Comparison of ENCODE assay signal across 14 mouse cellular contexts in genomic region chr11:118222351-118222885, GRCm38 (mm10). TPM values are rescaled to one million over a fixed set of nuclear protein-coding genes. Genes with fewer than 3 reads are reported as not detected.
DNase-seq lines count a peak whose midpoint lies in the region; ATAC-seq and TF ChIP-seq lines count a peak whose summit lies in the region.
"Had no signal": no experiment of that assay in that cellular context is flagged by ENCODE, and none has a peak within 500 bp of the region (broad histone marks: within the 10 kb centered on the region; RNA-seq: fewer than 3 reads in every experiment).

No protein-coding gene starts in this region.

- peaks cover 28% of the 10 kb centered on the region for H3K4me1 ChIP-seq in heart, embryonic 13.5 days
- peaks cover 3% of the 10 kb centered on the region; the same call in 1 of the 2 replicates for H3K4me1 ChIP-seq in kidney, embryonic 16.5 days (ENCODE audit: insufficient read depth, low read length)
- H3K4me1 ChIP-seq in bone marrow macrophage, adult 2 months (ENCODE audit: control insufficient read depth, insufficient read depth, low read length), result peaks cover 27% of the 10 kb centered on the region
- H3K4me1 ChIP-seq in midbrain, embryonic 14.5 days (ENCODE audit: control insufficient read depth, insufficient read depth, low read length), result 0 out of 2 replicates have a peak, but pooled peaks cover 5% of the 10 kb centered on the region

- no peak overlapping the region for H3K4me2 ChIP-seq in heart, embryonic 13.5 days
- no peak overlapping the region for H3K4me2 ChIP-seq in kidney, embryonic 16.5 days (replicated peaks; ENCODE audit: low read depth, low read length)
- H3K4me2 ChIP-seq in midbrain, embryonic 14.5 days (ENCODE audit: low read length), result no peak overlapping the region
- H3K4me2 ChIP-seq: lung, embryonic 15.5 days had no signal

- no peaks in the 10 kb centered on the region for H3K9me3 ChIP-seq in heart, embryonic 13.5 days
- no peaks in the 10 kb centered on the region for H3K9me3 ChIP-seq in kidney, embryonic 16.5 days (ENCODE audit: low read length)
- no peaks in the 10 kb centered on the region for H3K9me3 ChIP-seq in midbrain, embryonic 14.5 days (ENCODE audit: control insufficient read depth, low read length)
- H3K9me3 ChIP-seq: lung, embryonic 15.5 days; midbrain, embryonic 10.5 days had no signal

- 66% methylated on average over 6 of the region's 6 CpGs for WGBS in heart, embryonic 13.5 days
- WGBS in kidney, embryonic 16.5 days, result 65% methylated on average over 6 of the region's 6 CpGs
- WGBS in midbrain, embryonic 14.5 days, result 63% methylated on average over 6 of the region's 6 CpGs

- peak overlapping the region; percentile 62 for H3K27ac ChIP-seq in heart, embryonic 13.5 days (replicated peaks)
- peak overlapping the region; percentile 56 for H3K27ac ChIP-seq in kidney, embryonic 16.5 days (ENCODE audit: low read length)
- peak overlapping the region; percentile 54 for H3K27ac ChIP-seq in bone marrow macrophage, adult 2 months (ENCODE audit: insufficient read depth, low read depth, low read length)
- no peak overlapping the region for H3K27ac ChIP-seq in midbrain, embryonic 14.5 days (replicated peaks; ENCODE audit: low read depth, low read length)
- H3K27ac ChIP-seq: lung, embryonic 15.5 days; midbrain, embryonic 10.5 days had no signal

- H3K4me3 ChIP-seq in heart, embryonic 13.5 days, result no peak overlapping the region
- H3K4me3 ChIP-seq in kidney, embryonic 16.5 days (ENCODE audit: low read length), result no peak overlapping the region
- no peak overlapping the region for H3K4me3 ChIP-seq in bone marrow macrophage, adult 2 months (ENCODE audit: insufficient read depth, low read length)
- H3K4me3 ChIP-seq in midbrain, embryonic 14.5 days (replicated peaks; ENCODE audit: low read depth, low read length), result no peak overlapping the region
- H3K4me3 ChIP-seq: lung, embryonic 15.5 days; midbrain, embryonic 10.5 days had no signal

- TF ChIP-seq POLR2A in bone marrow macrophage, adult 2 months (IDR thresholded peaks at IDR 0.05; ENCODE audit: borderline replicate concordance, low read depth, low read length), result no peak

- no peaks in the 10 kb centered on the region for H3K27me3 ChIP-seq in heart, embryonic 13.5 days (replicated peaks)
- H3K27me3 ChIP-seq in kidney, embryonic 16.5 days (ENCODE audit: insufficient read depth, low read length), result no peaks in the 10 kb centered on the region
- H3K27me3 ChIP-seq in midbrain, embryonic 14.5 days (ENCODE audit: control insufficient read depth, insufficient read depth, low read length), result no peaks in the 10 kb centered on the region
- H3K27me3 ChIP-seq: CH12.LX; lung, embryonic 15.5 days had no signal

- no peak for DNase-seq in heart, postnatal 25 days (ENCODE audit: low spot score)
- DNase-seq in kidney, postnatal 25 days, result no peak
- peak; percentile 36 for DNase-seq in CD4-positive helper T cell, adult 2 months (ENCODE audit: low read depth, low spot score)
- DNase-seq in cerebellum, postnatal 25 days, result no peak
- DNase-seq in midbrain, embryonic 14.5 days, result no peak
- DNase-seq: cerebellum, adult 2 months; embryo, embryonic 11 days; thymus, postnatal 25 days had no signal

- intact Hi-C loops in heart, postnatal 25 days (cut with DNase I), result loop anchor here (5.0 kb wide), 1 partner anchor 355 kb away; no protein-coding TSS in a partner anchor

- H3K36me3 ChIP-seq in heart, embryonic 13.5 days, result no peaks in the 10 kb centered on the region
- H3K36me3 ChIP-seq in kidney, embryonic 16.5 days (ENCODE audit: insufficient read depth, low read length), result no peaks in the 10 kb centered on the region
- no peaks in the 10 kb centered on the region for H3K36me3 ChIP-seq in midbrain, embryonic 14.5 days (ENCODE audit: control insufficient read depth, insufficient read depth, low read length)
- H3K36me3 ChIP-seq: lung, embryonic 15.5 days; midbrain, embryonic 10.5 days had no signal

- ATAC-seq in heart, embryonic 13.5 days (ENCODE audit: extremely low read depth, insufficient number of reproducible peaks, low FRiP score, low TSS enrichment), result no peak
- ATAC-seq in kidney, embryonic 16.5 days (ENCODE audit: low FRiP score, low TSS enrichment), result no peak
- ATAC-seq in midbrain, embryonic 14.5 days (ENCODE audit: low FRiP score, low TSS enrichment), result no peak

- no peak for TF ChIP-seq CTCF in bone marrow macrophage, adult 2 months (IDR thresholded peaks at IDR 0.05; ENCODE audit: low read depth, low read length)

- 0 out of 2 replicates have a peak overlapping the region, but pooled peaks have one; percentile 10 for H3K9ac ChIP-seq in heart, embryonic 13.5 days
- H3K9ac ChIP-seq in kidney, embryonic 16.5 days (replicated peaks; ENCODE audit: low read length), result no peak overlapping the region
- H3K9ac ChIP-seq in midbrain, embryonic 14.5 days (replicated peaks; ENCODE audit: low read length), result no peak overlapping the region
- H3K9ac ChIP-seq: lung, embryonic 15.5 days had no signal

RNA-seq across cellular contexts. Expression of gene Cyth1, which starts 26.0 kb away (rescaled TPM):
- polyA plus RNA-seq in heart, embryonic 13.5 days (2015; fragmentation: Nextera tagmentation; extraction: Ambion mirVana), result 14.9 and 15.9 TPM in 2 replicates
- total RNA-seq in heart, postnatal 25 days (2021), result 10 to 100 TPM; 48.9 to 53.8 TPM
- polyA plus RNA-seq in kidney, embryonic 16.5 days (2015; fragmentation: Nextera tagmentation; extraction: Ambion mirVana), result 17.9 and 18.2 TPM in 2 replicates
- polyA plus RNA-seq in bone marrow macrophage, adult 2 months (2012; ENCODE audit: insufficient read depth, insufficient read length, missing spikeins), result 41.8 and 47.2 TPM in 2 replicates
- polyA plus RNA-seq in midbrain, embryonic 14.5 days (2014; fragmentation: Nextera tagmentation; extraction: Ambion mirVana), result 23.3 and 33.3 TPM in 2 replicates
